Mouse (Mus musculus) C2C12 (cell line): ENCODE data around the gene Slc47a2. TPM values are rescaled to one million over a fixed set of nuclear protein-coding genes. Genes with fewer than 3 reads are reported as not detected.

ENCODE experiments used
- H3K27me3 ChIP-seq: one replicate; pipeline ENCODE4 v1.6.1; 2011; ENCODE audit not compliant: control insufficient read depth, insufficient read depth, insufficient read length
- H3K36me3 ChIP-seq: one replicate; pipeline ENCODE4 v1.6.1; 2011; ENCODE audit not compliant: control insufficient read depth, insufficient read depth
- H3K4me3 ChIP-seq: one replicate; pipeline ENCODE4 v1.5.1; 2011; ENCODE audit warnings: mild to moderate bottlenecking, control low read depth; ENCODE audit not compliant: poor library complexity, insufficient read depth, severe bottlenecking
- H3K79me2 ChIP-seq: one replicate; pipeline ENCODE4 v1.6.1; 2011; ENCODE audit not compliant: control insufficient read depth, insufficient read depth
- H3K79me3 ChIP-seq: one replicate; pipeline ENCODE4 v1.6.1; 2011; ENCODE audit warnings: low read depth, control low read depth
- H3ac ChIP-seq: one replicate; pipeline ENCODE3; 2011; ENCODE audit warnings: low read depth; ENCODE audit not compliant: control insufficient read depth, insufficient read length
- CEBPB ChIP-seq: IDR thresholded peaks from one replicate; pipeline ENCODE4 v1.6.1; 2011; ENCODE audit warnings: low read depth, mild to moderate bottlenecking, control low read depth, moderate library complexity
- CTCF ChIP-seq: IDR thresholded peaks from one replicate; pipeline ENCODE4 v1.5.1; 2011; ENCODE audit not compliant: control insufficient read depth, insufficient read depth, insufficient read length
- FOSL1 ChIP-seq: IDR thresholded peaks from one replicate; pipeline ENCODE4 v1.8.0; 2011; ENCODE audit warnings: mild to moderate bottlenecking, low read length; ENCODE audit not compliant: poor library complexity, insufficient read depth, severe bottlenecking
- MAX ChIP-seq: IDR thresholded peaks from one replicate; pipeline ENCODE4 v1.6.1; 2011; ENCODE audit warnings: mild to moderate bottlenecking, control low read depth
- MYOD1 ChIP-seq: IDR thresholded peaks from one replicate; pipeline ENCODE4 v1.6.1; 2011; ENCODE audit warnings: low read depth; ENCODE audit not compliant: control insufficient read depth, insufficient read length
- MYOG ChIP-seq: IDR thresholded peaks from one replicate; pipeline ENCODE4 v1.6.1; 2011; ENCODE audit not compliant: control insufficient read depth, insufficient read length; ENCODE audit errors: extremely low read depth
- USF1 ChIP-seq: IDR thresholded peaks from one replicate; pipeline ENCODE4 v1.6.1; 2011; ENCODE audit warnings: low read depth, mild to moderate bottlenecking, control low read depth, moderate library complexity
- long read RNA-seq, 2 experiments: library from polyadenylated mRNA; unstranded; transcript quantifications; one replicate each; pipeline ENCODE4 v2.0.0; 2019 to 2020
- polyA plus RNA-seq: library from polyadenylated mRNA; unstranded; fragments of >200 nt; fragmentation: generic; extraction: Trizol; gene quantifications from one replicate; pipeline ENCODE4 v1.2.1, GENCODE M21; 2012; ENCODE audit warnings: missing spikeins

Gene Slc47a2
- polyA plus RNA-seq: not detected
- long read RNA-seq, experiment 1: 0 reads
- long read RNA-seq, experiment 2: 0 reads

DNA sequence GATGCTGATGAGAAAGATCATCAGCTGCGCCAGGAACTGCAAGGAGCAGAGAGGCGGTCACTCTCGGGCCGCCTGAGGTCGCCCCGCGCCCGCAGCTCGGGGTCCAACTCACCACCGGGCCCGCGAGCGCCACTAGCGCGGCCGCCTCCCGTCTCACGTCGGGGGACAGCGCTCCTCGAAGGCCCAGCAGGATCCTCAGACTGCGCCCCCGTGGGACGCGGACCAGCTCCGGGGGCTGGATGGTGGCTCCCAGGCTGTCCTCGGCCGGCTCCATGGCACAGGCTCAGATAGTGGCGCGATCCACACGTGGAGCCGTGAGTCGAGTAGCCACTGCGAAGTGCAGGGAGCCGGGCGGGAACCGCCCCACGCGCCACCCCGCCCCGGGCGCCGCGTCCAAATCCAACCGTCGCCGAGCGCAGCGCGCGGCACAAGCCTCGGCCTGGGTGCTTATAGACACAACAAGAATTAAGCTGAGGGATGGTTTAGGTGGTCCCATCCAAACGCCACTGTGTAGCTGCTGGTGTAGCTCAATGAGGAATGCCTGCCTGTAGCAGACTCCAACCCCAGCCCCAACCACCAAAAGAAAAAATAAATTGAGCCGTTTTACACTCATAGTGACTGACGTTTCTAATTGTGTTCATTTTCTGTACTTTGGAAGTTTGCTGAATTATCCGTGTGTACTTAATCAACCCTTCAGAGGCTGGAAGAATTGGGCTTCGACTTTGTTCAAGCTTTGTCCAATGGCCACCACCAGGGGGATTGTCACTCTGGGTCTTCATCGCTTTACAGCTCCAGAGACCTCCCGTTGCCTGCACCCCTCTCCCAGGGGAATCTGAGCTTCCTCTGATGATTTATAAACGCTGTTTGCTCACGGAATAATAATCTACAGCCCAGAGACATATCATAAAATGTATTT, at the start of gene Slc47a2:
Slc47a2 (minus strand) TSS at position 356 of the 916 bp plus-strand sequence.
- TF ChIP-seq MYOD1 (no peak), CTCF (no peak)
- Histone ChIP-seq H3ac (no peak within 1 kb of the TSS), H3K79me2 (no peaks in the 10 kb centered on the region), H3K36me3 (no peaks in the 10 kb centered on the region), H3K79me3 (no peaks in the 10 kb centered on the region), H3K4me3 (no peak within 1 kb of the TSS), H3K27me3 (peaks cover 26% of the 10 kb centered on the region)

DNA sequence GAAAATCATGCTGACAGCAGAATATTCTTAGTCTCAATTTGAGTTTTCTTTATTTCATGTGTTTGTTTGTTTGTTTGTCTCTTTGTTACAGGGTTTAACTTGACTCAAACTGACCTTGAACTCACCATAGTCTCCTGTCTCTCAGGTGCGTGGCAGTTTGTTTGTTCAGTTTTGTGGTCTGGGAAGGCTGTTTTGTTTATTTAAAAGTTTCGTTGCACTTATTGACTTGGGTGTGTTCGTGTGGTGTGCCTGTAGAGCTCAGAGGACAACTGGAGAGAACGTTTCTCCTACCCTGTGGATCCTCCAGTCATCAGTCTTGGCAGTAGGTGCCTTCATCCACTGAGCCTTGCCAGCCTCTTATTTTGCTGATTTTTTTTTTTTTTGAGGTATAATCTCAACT, 46.3 kb upstream of the Slc47a2 start:
- Histone ChIP-seq H3K4me3 (no peak overlapping the region), H3K79me2 (no peaks in the 10 kb centered on the region), H3ac (no peak overlapping the region), H3K79me3 (no peaks in the 10 kb centered on the region), H3K36me3 (no peaks in the 10 kb centered on the region), H3K27me3 (no peaks in the 10 kb centered on the region)
- TF ChIP-seq FOSL1 (no peak), CTCF (no peak), CEBPB (no peak)

- Histone ChIP-seq H3K27me3 (no peaks in the 10 kb centered on the region), H3K4me3 (no peak overlapping the region), H3K79me3 (no peaks in the 10 kb centered on the region), H3K79me2 (no peaks in the 10 kb centered on the region), H3K36me3 (no peaks in the 10 kb centered on the region), H3ac (no peak overlapping the region)
- no peak for TF ChIP-seq FOSL1
- TF ChIP-seq MAX: no peak
- TF ChIP-seq MYOG: no peak
- TF ChIP-seq CTCF: no peak
- no peak for TF ChIP-seq MYOD1
- TF ChIP-seq CEBPB: no peak
- no peak for TF ChIP-seq USF1
Observed at GRCm38 (mm10) chr11:61388012-61388411, 45.4 kb upstream of the Slc47a2 start.

GRCm38 (mm10) chr11:61387233-61387632, 44.6 kb upstream of the Slc47a2 start:
- Histone ChIP-seq H3K4me3 (no peak overlapping the region), H3K36me3 (no peaks in the 10 kb centered on the region), H3ac (no peak overlapping the region), H3K79me3 (no peaks in the 10 kb centered on the region), H3K79me2 (no peaks in the 10 kb centered on the region), H3K27me3 (no peaks in the 10 kb centered on the region)
- no peak for TF ChIP-seq CEBPB
- no peak for TF ChIP-seq MAX
- no peak for TF ChIP-seq MYOD1
- no peak for TF ChIP-seq CTCF
- no peak for TF ChIP-seq FOSL1
- TF ChIP-seq MYOG: no peak
- TF ChIP-seq USF1: no peak

- Histone ChIP-seq H3K36me3 (no peaks in the 10 kb centered on the region), H3K79me2 (no peaks in the 10 kb centered on the region), H3K4me3 (no peak overlapping the region), H3K79me3 (no peaks in the 10 kb centered on the region), H3ac (no peak overlapping the region), H3K27me3 (no peaks in the 10 kb centered on the region)
- no peak for TF ChIP-seq MYOD1
- TF ChIP-seq MYOG: no peak
- no peak for TF ChIP-seq USF1
- no peak for TF ChIP-seq FOSL1
- no peak for TF ChIP-seq CTCF
Observed at GRCm38 (mm10) chr11:61385725-61386124, 43.1 kb upstream of the Slc47a2 start.

DNA sequence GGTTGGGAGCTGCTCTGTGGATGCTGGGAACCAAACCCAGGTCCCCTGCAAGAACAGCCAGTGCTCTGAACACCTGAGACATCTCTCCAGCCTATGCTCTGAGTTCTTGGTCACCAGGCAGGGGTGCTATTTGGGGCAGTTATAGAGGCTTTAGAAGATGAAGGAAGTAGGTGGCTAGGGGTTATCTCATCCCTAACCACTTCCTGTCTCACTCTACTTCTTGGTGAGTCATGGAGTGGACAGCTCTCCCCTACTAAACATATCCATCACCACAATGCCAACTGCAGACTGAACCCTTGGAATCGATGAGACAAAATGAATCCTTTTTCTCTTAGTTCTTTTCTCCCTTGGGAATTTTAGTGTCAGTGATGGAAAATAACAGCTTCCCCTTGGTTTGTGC, 38.6 kb upstream of the Slc47a2 start:
- Histone ChIP-seq H3K36me3 (no peaks in the 10 kb centered on the region), H3K4me3 (no peak overlapping the region), H3K27me3 (no peaks in the 10 kb centered on the region), H3ac (no peak overlapping the region), H3K79me3 (no peaks in the 10 kb centered on the region), H3K79me2 (no peaks in the 10 kb centered on the region)
- TF ChIP-seq MYOD1 (peak; percentile 27), MYOG (no peak)
